Mouse (Mus musculus) activated CD4-positive, CD25-positive, alpha-beta regulatory T cell, adult 4 months (primary cell): Measurements from ENCODE around the gene Trpv4. TPM values are rescaled to one million over a fixed set of nuclear protein-coding genes. Genes with fewer than 3 reads are reported as not detected.

Source experiments
- ATAC-seq: one replicate; pipeline ENCODE4 v1.8.0; 2017
- polyA plus RNA-seq, 2 experiments: library from polyadenylated mRNA; unstranded; fragments of 100-300 nt; shearing (Covaris generic); gene quantifications; one replicate each; pipeline ENCODE4 v1.2.1; 2017

Gene Trpv4
- polyA plus RNA-seq, 2 experiments from 2014 or later = 0.24 to 0.25 TPM

DNA sequence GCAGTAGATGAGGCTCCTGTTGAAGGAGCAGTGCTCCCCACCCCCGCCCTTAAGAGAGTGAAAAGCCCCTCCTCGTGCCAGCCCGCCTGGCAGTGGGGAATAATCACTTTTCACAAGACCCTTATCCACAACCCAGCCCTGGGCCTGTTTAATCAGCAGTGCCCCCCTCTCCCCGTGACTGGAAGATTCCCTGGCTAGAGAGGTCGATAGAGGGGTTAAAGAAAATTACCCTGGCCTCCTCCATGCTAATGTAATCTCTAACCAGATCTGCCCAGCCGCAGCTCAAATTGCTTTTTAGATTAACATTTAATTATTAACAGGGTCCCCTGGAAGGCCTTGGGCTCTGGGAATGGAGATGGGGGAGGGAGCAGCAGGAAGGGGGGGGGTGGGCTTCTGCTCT, 69.2 kb downstream of the Trpv4 start:
- no peak for ATAC-seq

DNA sequence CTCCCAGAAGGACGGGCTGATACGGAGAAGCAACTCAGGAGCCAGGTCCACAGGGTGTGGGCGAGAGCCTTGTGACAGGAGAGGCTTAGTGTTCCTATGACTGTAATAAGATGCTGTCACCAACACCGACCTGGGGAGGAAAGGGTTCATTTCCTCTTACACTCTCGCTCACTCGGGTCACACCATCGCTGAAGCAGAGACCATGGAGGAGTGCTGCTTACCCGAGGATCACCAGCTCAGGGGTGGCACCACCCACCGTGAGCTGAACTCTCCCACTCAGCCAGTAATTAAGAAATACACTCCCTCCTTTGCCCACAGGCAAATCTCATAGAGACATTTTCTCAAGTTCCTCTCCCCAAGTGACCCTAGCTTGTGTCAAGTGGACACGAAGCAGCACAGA, 69.8 kb downstream of the Trpv4 start:
- no peak for ATAC-seq

DNA sequence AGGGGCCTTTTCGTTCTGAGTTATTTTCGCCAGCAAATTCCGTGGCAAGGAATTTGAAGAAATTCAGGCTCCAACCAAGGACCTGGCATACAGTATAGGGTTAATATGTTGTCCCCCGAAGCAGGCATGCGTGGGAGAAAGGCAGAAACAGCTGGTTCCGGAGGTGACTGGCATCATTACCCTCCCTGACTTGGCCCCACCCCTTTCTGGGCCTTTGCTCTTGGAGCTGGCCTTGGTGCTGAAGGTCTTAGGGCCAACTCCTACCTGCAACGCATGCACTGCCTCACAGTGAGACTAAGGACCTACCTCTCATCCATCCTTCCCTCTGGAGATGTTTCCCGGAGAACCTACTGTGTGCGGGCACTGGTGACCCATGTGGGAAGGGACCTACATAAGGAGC, 70.3 kb downstream of the Trpv4 start:
- ATAC-seq = no peak

DNA sequence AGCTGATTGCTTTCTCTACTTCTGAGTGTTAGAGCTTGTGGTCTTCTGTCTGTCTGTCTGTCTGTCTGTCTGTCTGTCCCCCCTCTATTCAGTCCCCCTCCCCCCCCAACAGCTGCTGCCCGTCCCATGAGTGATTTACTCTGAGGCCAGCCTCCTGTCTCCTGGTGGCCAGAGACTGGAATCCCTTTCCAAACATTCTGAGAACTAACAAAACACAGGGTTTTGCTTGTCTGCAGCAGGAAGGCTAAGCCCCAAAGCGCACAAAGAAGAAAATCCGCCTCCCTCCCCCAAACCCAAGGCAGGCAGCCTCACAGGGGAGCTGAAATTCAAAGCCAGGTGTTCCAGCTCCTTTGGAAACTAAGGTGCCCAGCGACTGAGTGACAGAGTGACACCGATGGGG, 72.5 kb downstream of the Trpv4 start:
- ATAC-seq = no peak

DNA sequence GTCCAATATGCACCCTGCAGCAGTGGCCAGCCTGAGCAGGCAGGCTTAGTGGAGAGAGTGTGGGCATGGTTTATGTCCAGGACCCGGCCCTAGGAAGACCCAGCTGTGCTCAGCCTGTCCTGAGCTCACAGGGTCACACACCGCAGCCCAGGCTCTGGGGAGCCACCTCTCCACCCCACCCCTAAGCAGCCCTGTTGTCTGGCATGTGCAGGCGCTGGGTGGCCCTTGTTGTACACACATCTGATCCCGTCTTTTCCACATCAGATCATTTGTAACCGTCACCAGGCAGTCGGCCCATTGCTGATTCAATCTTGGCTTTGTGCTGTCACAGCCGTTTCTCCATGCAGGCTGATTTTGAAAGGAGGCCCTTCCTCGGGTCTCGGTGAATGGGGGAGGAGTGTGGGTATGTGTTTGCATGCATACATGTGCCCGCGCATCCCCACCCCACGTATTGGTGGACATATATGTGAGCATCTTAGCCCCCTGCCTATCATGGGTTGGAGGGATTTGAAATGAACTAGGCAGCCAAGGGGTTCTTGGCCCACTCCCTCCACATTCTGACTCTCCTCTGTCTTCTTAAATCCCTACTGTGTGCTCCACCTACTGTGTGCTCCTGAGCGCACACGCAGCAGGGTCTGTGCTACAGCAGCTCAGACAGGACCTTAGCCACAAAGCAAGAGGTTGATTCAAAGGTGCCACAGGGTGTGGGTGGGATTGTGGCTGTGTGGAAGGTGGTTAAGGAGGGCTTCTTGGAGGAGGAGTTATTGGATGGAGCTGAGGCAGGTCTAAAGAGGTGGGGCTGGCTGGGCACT, 73.7 kb downstream of the Trpv4 start:
- ATAC-seq = no peak

DNA sequence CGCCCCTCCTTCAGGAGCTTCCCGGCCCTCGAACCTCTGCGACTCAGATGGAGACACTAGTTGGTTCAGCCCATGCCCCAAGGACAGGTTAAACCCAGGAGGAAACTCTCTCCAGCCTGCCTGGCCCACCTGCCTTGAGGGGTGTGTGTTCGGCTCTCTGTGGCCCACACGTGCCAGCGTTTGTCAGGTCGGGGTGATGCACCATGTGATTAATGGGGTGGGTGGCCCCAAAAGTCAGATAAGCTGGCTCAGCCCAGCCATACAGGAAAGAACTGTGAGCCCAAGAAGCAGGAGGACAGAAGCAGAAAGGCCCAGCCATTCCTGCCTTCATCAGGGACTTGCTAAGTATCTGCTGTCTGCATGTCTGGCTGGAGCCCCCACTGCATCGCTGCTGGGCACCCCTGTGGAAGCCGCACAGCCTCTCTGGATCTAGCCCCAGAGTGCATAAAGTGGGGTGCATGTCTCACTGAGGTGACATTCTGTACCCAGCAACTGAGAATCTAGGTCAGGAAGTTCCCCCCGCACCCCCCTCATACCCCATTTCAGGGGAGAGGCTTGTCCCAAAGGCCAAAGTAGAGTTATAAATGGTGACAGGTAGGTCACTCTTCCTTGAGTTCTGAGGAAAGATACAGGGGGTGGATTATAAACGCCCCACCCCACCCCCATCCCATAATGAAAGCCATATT, 74.6 kb downstream of the Trpv4 start:
- no peak for ATAC-seq

DNA sequence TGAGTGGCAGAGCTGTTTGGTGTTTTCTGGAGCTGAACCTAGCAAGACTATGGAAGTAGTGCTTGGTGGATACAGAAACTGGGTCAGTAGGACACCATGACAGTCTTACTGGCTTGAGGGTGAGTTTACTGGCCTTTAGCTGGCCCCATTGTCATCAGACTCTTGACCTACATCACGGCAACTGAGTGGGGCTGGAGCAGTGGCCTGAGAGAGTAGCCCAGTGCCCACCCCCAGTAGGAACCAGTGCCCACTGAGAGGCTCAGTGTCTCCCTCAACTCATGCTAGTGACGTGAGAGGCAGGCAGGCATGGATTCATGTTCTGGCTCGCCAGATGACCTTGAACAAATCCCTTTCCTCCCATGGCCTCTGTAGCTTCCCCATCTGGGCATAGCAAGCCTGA, 75.2 kb downstream of the Trpv4 start:
- ATAC-seq = no peak

DNA sequence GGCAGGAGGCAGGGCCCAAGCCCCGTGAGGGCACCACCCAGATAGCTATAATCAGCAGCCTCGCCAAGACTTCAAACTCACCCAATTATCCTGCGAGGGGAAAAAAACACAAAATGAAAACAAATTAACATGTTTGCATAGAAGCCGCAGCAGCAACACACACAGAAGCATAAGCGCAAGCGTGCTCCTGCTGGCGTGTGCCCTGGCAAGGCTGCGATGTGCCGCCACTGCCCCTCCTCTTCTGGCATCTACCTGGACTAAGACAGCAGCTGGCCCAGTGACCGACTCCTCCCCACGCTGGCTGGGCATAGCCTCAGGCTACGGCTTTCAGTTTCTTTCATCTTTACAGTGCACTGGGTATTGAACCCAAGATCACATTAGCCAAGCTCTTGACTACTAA, 76.7 kb downstream of the Trpv4 start:
- ATAC-seq = no peak

DNA sequence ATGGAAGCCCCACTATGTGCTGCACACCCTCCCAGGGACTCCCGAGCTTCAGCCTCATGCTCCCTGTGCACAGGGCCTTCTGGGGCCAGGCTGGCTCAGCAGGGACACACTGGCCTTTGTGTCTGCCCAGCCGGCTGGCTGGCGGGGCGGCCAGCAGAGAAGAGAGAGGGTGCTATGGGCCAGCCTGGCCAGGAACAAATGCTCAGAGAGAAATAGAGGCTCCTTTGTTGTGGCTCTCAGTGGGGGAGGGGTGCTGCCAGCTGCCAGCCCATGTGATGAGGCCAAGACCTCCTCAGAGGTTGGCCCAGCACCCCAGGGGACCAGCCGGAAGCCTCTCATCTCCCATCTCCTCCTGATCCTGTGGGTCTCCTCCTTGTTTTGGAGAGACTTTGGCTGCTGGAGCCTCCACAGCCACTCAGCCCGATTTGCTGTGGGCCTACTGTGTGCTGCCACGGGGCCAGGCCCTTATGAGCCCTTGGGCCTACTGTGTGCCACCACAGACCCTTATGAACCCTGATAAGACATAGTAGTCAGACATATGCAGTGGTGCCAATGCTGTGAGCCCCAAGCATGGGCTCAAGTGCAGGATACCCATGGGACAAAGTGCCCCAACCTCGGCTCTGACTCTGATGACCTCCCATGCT, 78.4 kb downstream of the Trpv4 start:
- no peak for ATAC-seq

DNA sequence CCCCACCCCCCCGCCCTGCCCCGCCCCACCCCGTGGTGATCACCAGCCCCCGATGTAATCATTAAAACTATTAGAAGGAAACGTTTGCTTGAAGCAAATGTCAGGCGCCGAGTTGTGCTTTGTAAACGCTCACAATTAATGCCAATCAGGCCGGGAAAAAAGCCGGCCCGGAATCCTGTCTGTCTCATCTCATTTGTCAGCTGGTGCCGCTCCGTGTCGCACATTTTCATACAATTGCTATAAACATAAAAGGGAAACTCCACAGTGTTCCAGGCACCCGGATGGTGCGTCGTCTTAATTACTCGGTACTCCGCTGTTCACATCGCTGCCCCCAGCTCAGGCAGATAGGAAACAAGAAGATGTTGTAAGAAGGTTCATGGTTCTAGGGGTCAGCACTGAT, 79.9 kb downstream of the Trpv4 start:
- no peak for ATAC-seq

DNA sequence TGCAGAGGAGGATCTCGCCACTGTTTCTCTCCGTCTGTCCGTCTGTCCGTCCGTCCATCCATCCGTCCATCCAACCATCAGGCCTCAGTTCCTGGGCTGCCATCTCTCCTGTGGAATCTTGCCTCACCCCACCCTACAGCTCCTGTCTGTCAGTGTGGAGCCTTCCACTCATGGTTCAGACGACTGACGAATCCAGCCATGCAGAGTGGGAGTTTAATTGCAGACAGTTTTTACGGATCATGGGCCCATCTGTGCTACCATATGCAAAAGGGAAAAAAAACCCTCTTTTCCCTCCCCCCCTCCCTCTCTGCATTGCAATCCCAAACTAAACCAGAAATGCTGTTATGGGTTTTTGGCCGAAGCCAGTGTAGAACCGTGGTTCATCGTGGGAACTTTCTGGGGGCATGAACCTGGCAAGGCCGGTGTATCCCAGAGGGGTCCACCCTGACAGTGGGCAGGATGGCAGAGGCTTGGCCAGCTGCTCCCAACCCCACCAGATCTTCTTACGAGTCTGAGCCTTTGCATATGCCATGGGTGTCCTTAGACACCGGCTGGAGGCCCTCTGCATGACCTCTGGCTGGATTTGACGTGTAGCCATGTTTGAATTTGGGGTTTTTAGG, 82.1 kb downstream of the Trpv4 start:
- ATAC-seq = no peak

DNA sequence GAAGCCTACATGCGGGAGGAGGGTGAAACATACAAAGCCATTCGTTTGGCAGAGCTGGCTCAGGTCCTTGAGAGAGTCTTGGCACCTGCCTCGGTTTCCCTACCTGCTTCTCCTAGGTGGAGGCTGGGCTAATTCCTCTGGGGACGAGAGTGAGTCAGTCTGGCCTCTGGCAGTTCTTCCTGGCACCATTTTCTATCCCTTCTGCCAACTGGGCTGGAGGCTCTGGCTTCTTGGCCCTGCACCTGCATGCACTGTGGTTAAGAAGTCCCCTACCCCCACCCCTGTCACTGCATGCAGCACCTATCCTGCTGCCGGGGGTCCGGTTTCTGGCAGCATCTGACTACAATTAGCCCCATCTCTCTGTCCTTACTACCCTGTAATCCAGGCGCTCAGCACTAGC, 82.7 kb downstream of the Trpv4 start:
- ATAC-seq = no peak

DNA sequence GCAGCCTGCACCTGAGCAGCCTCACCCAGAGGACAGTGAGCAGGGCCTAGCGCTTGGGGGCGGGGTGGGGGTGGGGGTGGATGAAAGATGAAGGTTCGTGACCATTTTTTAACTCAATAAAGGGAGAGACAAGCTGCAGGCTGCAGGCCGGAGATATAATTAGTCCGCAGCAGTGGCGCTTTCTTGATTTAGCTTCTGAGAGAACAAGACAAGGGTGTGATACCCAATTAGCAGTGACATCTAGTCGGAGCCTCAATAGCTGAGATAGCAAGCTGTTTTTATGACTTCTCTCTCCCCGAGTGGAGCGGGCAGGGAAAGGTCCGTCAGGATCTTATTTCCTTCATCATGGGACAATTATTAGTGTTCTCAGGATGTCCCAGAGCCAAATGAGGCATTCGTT, 83.2 kb downstream of the Trpv4 start:
- no peak for ATAC-seq

DNA sequence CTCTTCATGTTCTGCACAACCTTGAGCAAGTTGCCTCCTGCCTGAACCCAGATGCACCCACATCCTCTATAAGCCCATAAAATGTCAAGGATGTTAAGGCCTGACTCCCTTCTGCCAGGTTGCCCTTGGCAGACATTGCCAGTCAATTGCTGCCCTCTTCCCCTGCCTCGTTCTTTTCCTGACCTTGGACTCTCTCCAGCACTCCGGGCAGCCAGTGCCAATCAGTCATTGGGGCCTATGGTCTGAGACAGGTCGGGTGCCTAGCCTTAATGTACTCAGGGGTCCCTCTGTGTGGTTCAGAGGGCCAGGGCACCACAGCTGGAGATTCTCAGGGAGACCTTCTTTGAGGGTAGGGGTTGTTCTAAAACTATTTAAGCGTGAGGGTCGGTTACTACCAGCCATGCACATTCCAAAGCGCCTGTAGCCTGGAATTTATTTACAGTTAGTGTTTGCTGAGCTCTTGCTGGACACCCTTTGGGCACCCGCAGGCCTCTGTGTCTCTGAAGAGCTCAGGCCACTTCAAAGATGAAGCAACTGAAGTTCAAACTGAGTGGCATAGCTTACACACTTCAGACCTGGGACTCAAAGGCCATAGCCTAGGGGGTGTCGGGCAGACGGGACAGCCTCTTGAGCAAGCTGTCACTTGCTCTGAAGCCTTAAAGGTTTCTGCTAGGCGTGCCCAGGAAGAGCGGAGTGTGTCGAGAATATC, 84.1 kb downstream of the Trpv4 start:
- no peak for ATAC-seq

DNA sequence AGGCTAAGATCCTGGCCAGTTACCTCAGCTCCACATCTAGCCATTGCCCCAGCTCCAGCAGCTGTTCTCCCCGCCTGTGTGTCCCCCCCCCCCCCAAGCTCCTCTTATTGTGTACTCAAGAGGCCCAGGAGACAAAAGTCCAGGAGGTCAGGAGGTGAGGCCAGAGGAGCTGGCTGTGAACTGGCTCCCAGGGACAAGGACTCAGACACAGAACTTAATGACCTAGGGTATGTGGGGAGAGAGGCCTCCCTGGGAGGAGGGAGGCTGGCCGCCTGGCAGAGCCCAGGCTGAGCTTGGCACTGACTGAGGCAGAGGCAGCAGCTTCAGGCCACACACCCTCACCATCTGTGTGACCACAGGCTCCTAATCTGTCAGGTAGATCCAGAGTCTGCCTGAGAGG, 85.2 kb downstream of the Trpv4 start:
- no peak for ATAC-seq

Other genes starting within 250 kb of the Trpv4 start
- gene Mmab, start 214.4 kb downstream of the Trpv4 start, polyA plus RNA-seq = 1 to 10 TPM; 4.0 to 5.3 TPM
- gene Mvk, start 214.2 kb downstream of the Trpv4 start, polyA plus RNA-seq = 10 to 100 TPM; 14.7 to 18.0 TPM
- not detected for gene Fam222a, start 90.4 kb downstream of the Trpv4 start, polyA plus RNA-seq
- gene Gltp, start 32.6 kb upstream of the Trpv4 start, polyA plus RNA-seq = 100 to 1,000 TPM; 251 to 266 TPM
- gene Tchp, start 49.3 kb upstream of the Trpv4 start, polyA plus RNA-seq = 10 to 100 TPM in 1 of 2 experiments, 1 to 10 TPM in 1; 4.4 to 15.0 TPM
- 10 to 100 TPM; 22.2 to 22.8 TPM for gene Ankrd13a, start 116.3 kb upstream of the Trpv4 start, polyA plus RNA-seq
- gene Git2, start 117.1 kb upstream of the Trpv4 start, polyA plus RNA-seq = 100 to 1,000 TPM; 126 to 150 TPM
- gene 1500011B03Rik, start 165.0 kb upstream of the Trpv4 start, polyA plus RNA-seq = 10 to 100 TPM; 52.5 to 64.1 TPM
- gene 4930519G04Rik, start 195.2 kb upstream of the Trpv4 start, polyA plus RNA-seq = not detected
- gene Gm9936, start 200.3 kb upstream of the Trpv4 start, polyA plus RNA-seq = not detected
- gene Oasl2, start 238.5 kb upstream of the Trpv4 start, polyA plus RNA-seq = 10 to 100 TPM in 1 of 2 experiments, 1 to 10 TPM in 1; 6.8 to 14.9 TPM